Mouse (Mus musculus) lung, postnatal 10 days (tissue): ENCODE measurements around the gene Gm28051.
A peak's percentile ranks its signal among the peaks of the same experiment; 100 is the strongest.

Experiments
- DNase-seq: peaks from one replicate; pipeline ENCODE4 v3.0.0; 2021

Gene Gm28051

DNA sequence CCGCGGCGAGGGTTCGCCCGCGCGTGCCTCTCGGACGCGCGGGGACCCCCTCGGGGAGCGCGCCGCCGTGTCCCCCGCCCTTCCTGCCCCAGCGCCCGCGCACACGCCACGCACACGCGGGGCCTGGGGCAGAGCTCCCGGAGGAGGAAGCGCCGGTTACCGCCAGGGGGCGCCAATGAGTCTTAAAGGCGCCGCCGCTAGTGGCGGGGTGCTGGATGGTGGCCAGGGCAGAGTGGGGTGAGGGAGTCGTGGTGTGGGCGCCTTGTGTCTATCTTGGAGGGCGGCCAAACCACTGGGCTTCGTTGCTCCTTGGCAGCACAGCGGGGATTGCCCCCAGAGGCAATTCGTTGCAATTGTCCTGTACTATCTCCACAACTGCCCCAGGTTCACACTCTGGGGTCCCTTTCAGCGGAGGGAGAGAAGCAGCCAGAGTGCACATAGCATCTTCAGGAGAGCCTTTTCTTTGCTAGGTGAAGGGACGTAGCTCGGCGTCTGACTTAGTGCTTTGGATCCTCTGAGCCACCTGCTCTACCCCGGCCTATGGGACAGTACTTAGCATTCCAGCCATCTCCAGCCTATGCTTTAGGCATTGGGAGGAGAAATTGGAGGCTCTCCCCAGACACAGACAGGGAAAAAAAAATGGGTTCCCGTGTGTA is 52.2 kb downstream of the Gm28051 start:
- DNase-seq = peak; percentile 92

DNA sequence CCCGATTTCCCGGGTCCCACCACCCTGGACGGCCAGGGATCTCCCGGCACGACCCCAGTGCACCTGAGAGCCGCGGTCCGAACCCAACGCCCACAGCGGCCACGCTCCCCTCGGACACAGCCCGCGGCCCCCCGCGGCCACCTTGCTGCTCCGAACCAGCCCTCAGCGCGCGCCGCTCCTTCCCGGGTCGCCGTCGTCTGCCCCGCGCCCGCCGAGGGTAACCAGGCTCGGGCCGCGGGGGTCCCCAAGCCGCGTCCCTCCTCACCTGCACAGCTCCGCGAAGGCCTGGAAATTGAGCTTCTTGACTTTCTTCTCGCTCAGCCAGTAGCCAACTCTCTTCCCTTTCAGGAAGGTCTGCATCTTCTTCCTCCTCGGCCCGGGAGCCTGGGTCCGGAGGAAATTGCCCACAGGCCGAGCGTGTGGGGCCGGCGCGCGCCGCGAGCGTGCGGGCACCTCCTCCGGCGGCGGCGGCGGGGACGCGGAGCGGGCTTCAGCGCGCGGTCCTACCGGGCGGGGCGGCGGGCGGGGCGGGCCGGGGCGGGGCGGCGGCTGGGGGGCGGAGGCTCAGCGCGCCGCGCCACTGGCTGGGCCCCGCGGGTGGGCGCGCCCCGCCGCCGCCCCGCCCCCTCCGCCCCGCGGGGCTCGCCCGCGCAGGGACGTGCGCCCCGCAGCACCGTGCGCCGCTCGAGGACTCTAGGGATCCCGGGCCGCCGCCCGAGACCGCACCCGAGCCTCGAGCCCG is 52.9 kb downstream of the Gm28051 start, which contains the start of gene Itpk1:
Gene Itpk1 (minus strand): TSS at position 474 of the 742 bp plus-strand sequence.
- peak; percentile 47 for DNase-seq

DNA sequence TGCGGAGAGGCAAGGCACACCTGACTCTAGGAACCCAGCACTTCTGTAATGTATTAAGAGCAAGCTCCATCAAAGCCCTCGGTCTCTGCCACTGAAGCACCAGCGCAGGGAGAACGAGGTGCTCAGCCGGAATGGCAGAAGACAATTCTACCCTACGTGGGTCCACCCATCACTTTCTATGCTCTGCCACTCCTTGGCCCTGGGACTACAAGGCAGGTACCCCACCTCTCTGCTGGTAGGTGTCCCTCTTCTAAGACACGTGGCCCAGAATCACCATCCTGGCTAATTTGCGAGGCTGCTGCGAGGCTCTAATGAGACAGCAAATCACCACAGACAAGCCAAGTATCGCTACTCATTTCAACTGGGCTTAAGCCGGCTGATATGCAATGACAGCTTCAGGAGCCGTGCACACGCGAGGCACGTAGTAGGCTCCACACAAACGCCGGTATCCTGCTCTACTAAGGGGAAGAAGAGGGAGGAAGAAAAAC is 53.6 kb downstream of the Gm28051 start:
- DNase-seq = no peak

DNA sequence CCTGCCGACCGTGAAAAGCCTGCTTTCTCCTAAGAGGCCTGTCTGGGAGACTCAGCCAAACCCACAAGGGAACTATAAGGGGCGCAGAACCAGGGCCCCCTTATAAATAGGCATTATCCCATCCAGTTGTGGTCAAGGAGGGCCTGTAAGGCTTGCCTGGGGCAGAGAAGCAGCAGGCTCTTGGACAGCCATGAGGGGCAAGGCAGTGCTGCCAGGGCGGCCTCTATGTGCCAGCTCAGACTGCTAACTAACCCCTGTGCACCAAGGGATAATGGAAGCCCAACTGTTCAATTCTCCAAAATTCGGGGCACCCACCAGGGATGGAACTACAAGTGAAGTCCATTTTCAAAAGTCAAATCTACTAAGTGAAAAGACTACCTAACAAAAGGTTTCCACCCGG is 54.1 kb downstream of the Gm28051 start:
- DNase-seq = no peak

DNA sequence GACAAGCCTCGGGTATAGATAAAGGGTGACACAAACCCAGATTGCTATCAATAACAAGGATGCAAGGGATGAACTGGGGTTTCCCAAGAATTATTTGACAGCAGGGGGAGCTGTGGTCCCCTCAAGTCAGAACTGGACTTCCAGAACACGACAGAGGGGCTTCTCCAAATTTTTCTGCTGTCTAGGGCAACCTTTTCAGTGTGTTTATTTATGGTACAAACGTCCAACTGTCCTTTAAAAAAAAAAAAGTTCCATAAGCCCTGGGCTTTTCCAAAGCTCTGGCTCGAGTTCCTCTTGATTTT is 54.5 kb downstream of the Gm28051 start:
- DNase-seq = peak; percentile 68

DNA sequence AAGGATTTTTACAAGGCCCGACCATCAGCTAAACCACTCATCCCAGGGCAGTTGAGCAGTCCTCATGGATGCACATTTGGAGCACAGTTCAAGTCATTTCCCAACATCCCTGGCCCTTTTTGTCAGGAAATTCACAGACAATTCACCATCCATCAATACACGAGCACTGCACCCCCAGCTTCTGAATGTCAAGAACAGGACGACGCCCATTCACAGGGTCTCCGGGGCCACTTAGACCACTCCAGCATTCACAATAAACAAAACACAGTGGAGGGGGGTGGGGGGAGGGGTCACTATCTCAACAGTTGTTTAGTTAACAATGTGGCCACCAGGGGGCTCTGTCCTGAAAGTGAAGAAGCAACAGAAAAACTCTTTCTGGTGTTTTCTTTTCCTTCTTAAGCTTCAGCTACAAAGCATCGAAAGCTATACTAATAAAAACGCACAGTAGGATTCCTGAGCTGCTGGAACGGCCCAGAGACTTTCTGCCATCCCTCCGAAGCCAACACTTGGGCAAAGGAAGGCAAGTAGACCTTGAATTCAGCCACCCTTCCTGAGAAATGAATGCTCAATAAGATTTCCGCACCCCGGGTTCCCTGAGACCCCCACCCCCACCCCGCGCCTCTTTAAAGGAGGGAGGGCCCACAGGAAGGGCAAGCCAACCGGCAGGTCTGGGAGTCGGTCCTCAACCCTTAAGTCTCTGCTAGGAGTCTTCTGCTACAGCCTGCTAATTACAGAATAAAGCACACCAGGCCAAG is 55.0 kb downstream of the Gm28051 start:
- peak; percentile 91 for DNase-seq

DNA sequence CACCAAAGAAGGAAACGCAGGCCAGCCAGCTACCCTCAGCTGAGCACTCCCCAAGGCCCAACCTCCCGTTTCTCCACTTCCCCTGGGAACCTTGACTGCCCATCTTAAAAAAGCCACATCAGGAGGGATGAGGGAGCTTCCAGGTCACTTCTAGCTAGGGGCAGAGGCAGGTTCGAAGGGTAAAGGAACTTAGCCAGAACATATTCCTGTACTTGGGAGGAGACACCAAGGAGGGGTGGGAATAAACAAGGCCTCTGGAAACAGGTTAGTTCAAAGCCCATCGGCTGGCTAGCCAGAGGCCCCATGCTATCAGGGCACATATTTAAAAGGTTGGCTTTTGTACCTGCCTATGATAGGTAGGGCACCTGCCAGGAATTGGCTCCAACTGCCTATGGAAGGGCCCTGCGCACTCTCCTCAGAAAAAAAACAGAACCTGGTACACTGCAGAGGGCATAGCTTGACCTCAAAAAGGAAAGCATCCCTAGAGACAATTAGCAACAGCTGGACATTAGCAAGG is 55.8 kb downstream of the Gm28051 start:
- no peak for DNase-seq

DNA sequence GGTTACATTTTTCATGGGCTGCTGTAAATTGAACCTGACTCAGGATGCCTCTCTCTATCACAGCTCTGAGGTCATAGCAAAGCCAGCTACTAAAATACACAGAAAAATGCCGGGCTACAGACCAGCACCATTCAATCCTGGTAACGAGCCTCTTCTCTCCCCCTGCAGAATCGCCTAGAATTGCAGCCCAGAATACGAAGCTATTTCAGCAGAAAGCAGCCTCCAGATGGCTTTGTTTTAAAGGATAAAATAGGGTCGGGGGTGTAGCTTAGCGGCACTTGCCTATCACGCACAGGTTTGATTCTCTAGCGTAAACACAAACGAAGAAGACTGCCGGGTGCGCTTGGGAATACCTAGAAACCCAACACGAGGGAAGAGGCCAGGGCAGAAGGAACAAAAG is 57.1 kb downstream of the Gm28051 start:
- no peak for DNase-seq

DNA sequence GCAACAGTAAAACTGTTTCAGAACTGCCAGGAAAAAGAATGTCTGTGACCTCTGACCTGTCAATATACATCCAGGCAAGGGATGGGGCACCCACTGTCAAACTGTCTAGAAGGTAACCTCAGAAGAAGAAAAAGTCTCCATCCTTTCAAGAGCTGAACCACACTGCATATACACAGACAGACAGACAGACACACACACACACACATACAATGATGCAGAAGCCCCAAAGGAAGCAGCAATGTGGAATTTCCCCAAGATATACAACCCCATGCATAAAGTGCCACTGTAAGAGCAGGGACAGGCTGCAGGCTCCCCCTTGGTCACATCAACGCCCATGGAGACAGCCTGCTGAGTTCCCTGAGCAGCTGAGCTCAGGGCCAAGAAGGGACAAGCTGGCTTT is 58.4 kb downstream of the Gm28051 start:
- no peak for DNase-seq

DNA sequence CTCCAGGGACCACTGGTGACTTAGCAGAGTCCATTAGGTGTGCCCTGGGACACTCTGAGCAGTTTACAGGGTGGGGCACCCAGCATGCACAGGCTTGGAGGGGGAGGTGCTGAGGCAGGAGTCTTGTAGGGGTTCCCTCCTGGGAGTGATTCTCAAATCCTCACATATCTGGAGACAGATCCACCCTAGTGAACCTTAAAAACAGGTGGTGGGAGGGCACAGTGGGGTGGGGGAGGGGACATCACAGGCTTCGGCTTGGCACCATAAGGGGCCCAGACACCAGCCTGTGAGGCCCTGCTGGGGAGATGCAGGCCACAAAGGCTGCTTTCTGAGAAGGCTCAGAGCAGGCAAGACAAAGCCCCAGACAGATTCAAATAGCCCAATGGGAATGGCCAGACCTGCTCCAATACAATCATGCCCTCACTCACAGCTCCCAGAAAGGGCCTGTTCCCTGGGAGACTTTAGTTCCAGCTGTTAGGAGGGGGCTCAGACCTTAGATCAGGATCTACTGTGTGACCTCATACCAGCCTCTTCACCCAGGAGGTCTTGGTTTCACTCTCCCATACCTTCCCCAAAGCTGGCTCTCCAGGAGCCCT is 59.4 kb downstream of the Gm28051 start:
- no peak for DNase-seq

DNA sequence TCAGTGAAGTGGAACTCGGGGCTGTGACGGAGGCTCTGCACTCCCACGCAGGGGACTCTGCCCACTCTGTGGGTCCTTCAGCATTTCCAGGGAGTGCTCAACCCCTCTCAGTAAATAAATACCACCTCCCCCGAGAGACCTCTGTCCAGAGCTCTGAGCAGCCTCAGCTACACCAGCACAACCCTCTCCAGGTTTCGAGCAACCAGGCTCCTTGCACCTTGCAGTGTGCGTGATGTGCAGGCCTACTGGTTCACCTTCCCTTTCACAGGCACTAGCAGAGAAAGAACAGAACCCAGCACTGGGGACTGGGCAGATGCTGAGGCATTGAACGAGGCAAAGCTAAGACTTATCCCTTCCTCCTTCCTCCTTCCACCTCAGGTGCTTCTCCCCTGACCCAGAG is 60.2 kb downstream of the Gm28051 start:
- DNase-seq = no peak

DNA sequence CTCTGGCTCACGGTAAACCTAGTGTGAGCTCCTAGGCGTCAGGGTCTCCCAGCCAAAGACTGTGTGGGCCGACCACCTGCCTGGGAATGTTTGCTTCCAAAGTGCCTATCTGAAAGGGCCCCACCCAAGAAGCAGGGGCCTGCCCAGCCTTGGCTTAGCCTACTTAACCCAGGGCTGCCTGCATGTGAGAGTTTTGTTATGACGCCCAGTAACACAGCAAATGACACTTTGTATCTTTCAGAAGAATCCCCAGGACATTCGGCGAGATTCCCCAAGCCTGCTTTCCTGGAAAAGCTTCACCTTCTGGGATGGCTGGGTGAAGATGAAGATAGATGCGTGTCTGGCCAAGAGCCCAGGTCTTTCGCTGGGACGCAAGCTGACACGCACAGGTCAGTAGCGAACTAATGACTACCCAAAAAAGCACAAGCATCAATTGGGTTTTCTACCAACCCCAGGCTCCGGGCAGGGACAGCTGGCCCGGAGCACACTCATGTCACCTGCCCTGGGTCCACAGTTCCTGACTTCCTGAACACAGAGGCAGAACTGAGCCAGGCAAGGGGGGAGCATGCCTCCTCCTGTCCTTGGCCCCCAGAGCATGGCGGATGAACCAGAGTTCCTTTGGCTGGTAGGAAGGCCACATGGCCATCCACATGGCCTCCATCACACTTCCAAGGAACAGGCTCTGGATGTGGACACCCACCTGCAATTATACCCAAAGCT is 60.8 kb downstream of the Gm28051 start:
- no peak for DNase-seq

DNA sequence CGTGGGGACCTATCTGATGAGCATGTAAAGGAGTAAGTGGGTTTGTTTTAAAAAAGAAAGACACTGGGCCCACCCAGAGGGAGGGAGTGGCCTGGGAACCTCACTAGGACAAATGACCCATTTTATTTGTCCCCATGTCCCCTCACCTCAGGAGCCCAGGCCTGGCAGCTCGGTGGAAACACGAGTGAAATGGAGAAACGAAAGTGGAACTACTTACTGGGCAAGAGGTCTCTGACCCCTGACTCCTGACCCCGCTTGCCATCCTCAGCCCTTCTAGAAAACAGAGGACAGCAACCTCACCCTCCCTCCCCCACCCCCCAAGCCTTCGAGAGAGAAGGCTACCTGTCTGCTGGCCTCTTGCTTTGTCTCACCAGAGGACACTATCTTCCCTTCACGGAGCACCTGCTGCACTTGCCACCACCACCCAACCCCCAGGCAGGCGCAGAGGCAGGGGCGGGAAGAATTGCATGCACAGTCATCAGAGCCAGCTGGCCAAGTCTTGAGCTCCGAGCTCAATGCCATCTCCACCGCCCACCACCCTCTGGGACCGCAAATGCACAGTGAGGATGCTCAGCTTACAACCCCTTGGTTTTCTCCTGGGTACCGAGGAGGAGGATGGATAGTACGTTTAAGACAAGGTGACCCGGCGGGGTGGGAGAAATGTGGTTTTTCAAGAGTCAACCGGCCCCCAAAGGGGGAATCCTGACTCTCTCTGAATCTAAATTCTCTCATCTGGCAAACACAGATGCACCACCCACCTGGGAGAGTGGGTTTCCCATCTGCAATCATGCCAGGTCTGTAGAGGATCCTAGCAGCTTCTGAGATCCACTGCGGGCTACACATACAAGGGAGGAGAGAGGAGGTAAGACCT is 62.0 kb downstream of the Gm28051 start:
- no peak for DNase-seq

DNA sequence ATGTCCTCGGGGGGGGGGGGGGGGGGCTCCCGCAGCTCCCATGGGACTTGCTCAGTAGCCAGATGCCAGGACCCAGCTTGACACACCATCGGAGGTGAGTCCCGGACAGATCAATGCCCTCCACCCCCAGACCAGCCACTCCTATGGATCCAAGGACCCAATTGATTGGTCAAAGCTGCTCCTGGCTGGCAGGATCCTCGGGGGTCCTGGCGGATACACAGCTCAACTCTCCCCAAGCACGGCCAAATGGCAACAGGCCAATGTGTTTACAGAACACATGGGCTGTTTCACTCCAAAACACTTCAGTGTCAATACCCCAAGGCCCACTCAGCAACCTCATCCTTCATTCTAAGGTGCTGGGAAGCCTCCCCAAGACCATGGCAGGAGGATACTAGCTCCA is 65.8 kb downstream of the Gm28051 start:
- DNase-seq = peak; percentile 44

DNA sequence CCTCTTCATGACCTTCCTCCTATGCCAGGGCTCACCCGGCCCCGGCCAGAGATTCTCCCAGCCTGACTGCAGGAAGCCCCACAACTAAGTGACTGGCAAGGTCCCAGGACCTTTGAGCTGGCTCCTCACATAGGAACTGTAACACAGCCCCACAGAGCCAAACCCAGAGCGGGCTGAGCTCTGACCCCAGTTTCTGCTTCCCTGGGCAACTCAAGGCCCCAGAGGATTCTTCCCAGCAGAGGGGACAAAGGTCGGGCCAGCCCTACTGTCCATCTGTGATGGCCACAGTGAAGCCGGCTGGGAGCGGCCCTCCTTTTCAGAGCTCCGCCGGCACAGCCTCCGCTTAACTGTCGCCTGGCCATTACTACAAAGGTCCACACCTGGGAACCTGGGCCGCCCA is 66.4 kb downstream of the Gm28051 start:
- peak; percentile 54 for DNase-seq

DNA sequence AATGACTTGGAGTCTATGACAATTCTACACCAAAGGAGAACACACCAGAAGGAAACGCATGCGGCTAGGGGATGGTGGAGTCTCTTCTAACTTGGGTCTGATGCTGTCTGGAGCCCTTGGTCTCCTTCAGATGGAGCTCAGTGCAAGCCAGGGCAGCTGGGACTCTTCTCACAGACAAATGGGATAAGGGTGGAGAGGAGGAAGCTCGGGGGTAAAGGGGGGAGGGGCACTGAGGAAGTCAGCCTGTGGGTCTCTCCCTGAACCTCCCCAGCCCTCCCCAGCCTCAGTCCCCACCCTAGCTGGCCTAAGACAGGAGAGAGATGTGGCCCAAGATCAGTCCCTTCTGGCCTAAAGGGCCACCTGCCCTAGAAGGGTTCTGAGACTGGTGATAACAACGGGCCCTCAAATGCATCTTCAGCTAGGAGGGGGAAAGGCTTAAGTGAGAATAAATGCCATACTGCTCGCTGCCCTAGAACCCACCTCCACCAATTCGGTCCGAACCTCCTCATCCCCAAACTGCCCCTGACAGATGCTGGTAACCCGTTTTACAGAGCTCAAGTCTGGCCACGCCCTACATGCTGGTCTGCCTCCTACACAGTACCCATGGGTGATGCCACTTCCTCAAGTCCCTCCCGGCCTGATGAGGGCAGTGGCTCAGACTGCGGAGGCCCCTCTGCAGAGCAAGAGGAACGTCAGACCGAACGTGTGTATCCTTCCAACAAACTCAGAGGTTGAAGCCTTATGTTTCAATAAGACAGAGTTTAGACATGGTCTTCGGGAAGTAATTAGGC is 67.6 kb downstream of the Gm28051 start:
- no peak for DNase-seq

DNA sequence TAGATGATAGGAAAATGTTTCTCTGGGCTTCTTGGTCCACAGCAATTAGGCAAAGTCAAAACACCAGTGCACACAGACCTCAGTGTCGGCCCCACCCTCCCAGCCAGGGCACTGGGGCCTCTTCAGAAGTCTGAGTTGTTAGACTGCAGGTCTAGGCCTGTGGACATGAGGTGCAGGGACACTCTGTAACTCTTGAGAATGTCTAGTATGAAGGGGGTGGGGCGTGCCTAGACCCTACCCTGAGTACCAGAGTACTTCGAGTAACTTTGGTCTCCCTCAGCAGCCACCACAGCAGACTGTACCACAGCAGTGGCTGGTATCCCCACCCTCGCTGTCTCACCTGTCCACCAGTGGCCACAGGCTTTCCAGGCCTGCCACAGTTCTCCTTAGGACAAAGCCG is 71.2 kb downstream of the Gm28051 start:
- DNase-seq = no peak

DNA sequence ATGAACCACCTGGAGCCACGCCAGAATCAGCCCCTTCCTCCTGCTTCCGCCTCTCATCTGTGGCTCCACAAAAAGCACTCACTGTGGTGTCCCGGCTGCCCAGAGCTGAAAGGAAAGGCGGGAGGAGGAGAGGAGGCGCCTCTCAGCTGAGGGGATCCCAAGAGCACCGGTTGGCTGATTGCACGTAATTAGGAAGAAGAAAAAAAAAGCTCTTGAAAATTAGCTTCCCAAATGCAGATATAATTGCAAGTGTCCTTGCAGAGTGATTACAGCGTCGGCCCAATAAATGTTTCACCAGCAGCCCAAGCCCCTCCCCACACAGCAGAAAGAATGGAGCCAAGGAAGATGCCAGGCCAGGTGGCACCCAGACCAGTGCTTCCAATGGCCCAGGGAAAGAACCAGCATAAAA is 72.0 kb downstream of the Gm28051 start:
- DNase-seq = no peak

DNA sequence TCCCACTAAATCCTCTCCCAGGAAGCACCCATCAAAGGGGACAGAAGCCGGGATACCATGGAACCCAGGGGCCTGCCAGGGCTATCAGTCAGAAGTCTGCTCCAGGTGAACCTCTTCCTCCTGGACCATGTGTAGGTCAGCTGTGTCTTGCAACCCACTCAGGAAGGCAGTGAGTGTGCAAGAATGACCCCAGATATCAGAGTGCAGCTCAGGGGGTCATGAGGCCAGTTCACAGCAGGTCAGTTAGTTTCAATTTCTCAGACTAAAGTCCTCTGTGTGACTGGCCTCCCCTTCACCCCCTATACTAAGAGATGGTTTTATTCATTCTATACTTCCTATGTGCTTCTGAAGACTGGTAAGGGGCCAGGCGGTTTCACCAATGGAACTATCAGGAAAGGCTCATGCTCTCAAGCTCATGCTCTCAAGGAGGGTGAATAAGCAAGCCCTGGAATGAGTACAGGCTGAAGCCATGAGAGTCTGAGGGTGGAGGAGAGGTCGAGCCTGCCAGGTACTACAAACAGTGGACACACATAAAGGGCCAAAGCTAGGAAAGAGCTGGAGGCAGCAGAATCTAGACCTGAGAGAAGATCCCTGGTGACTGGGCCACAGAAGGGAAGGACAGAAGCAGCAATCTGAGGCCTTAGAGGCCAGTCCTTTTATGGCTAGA is 72.7 kb downstream of the Gm28051 start:
- no peak for DNase-seq

DNA sequence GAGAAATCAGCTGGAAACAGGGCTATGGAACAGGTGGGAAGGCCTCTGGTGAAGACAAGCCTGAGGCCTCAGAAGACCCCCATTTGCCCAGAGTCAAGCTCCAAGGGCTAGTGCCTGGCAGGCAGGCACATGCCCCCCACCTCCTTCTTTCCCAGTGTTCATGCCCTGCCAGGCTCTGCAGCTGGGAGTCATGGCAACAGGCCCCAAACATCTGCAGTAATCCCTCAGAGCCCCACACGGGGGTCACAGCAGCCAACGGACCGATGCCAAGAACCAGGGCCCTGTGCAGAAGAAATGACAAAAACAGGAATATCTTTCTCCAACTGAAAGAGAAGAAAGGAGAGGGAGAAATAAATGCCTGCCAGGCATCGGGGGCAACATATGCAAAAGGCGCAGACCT is 73.6 kb downstream of the Gm28051 start:
- DNase-seq = no peak
